Mouse (Mus musculus) brown adipose tissue, adult 24 weeks (tissue): ENCODE measurements at regions not wholly inside any gene's neighbourhood (a gene's known extent, or its start where the extent isn't known, plus 50 kb on each side); places are given as distances from the start of the nearest gene placed in this dataset.
A peak's percentile ranks its signal among the peaks of the same experiment; 100 is the strongest.

Experiments
- H3K27ac ChIP-seq: fragments of 200-500 bp; replicated peaks from 2 replicates; pipeline ENCODE4 v1.5.1; 2012; ENCODE audit warnings: low read depth, mild to moderate bottlenecking, low read length
- H3K4me1 ChIP-seq: fragments of 200-500 bp; 2 replicates; pipeline ENCODE4 v1.6.1; 2012; ENCODE audit warnings: low read length, mixed read lengths; ENCODE audit not compliant: control insufficient read depth, insufficient read depth, insufficient read length
- H3K4me3 ChIP-seq: fragments of 200-500 bp; 2 replicates; pipeline ENCODE4 v1.5.1; 2012; ENCODE audit warnings: low read depth, mild to moderate bottlenecking, low read length, moderate library complexity; ENCODE audit not compliant: insufficient read depth

DNA sequence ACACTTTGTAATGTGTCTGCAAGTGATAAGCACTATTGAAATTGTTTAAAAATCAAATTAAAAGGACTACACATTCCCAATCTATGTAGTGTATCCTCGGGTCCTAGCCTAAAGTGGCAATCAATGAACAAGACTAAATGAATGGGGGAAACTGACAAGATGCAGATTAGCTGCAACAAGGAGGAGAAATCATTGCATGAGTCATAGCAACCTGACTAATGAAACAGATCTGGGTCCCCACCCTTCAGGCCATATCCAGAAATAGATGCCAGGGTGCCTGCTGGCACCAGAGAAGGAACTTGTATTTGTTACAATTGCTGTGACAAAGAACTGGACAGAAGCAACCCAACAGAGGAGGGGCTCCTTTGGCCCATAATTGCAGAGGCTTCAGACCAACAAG is 148.4 kb downstream of the Klf6 start:
- H3K4me1 ChIP-seq = no peaks in the 10 kb centered on the region
- H3K27ac ChIP-seq = no peak overlapping the region
- H3K4me3 ChIP-seq = no peak overlapping the region

DNA sequence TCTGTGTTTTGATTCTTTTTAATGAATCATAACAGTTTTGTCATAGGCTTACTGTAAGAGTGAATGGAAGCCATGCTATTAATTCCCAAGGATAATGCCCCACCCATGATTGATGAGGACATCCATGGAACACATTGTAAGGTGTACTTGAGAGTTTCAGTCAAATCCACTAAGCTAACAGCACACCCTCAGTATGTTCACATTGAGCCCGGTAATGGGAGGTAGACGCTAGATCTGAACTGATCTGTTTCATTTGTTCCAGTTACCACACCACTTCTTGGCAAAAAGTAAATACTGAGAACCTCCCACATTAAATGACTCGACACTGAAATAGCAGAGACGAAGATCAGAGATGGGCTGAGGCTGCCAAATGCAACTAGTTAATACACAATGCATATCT is 165.9 kb downstream of the Klf6 start:
- Histone ChIP-seq H3K4me3 (no peak overlapping the region), H3K4me1 (peaks cover 6% of the 10 kb centered on the region), H3K27ac (no peak overlapping the region)

DNA sequence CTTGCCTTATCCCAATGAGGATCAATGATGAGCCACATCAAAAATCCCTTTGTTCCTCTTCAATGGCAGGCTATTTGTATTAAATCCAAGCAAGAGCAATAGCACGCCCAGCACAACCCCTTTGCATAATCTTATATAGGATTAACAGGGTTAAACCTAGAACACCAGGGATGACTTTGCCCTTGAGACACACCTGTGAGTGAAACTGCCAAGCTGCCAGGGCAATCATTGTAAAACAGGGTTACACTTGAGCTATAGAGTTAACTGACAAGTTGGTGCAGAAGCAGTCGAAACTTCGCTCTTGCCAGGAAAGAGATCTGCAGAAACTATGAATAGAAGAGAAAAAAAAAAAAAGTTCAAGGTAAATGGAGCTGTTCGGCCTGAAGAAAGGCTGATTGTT is 167.6 kb downstream of the Klf6 start:
- Histone ChIP-seq H3K4me3 (no peak overlapping the region), H3K27ac (no peak overlapping the region), H3K4me1 (peaks cover 6% of the 10 kb centered on the region)

DNA sequence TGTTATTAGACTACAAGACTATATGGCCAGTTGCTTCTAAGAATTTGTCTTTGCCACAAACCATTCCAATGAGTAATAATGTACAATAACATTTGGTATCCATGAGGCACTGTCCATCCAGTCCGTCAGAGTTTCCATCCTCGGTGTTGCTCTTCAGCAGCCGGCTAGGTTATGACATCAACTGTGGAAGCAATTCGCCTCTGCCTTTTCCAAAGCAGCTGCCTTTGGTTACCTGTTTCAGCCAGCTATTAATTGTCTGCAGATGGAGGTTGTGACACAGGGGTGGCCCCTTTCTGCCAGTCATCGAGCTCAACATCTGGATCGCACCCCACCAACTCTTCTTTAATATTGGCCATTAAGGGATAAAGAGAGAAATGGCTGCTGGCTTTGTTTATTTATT is 168.2 kb downstream of the Klf6 start:
- Histone ChIP-seq H3K4me3 (no peak overlapping the region), H3K27ac (no peak overlapping the region), H3K4me1 (peaks cover 6% of the 10 kb centered on the region)

DNA sequence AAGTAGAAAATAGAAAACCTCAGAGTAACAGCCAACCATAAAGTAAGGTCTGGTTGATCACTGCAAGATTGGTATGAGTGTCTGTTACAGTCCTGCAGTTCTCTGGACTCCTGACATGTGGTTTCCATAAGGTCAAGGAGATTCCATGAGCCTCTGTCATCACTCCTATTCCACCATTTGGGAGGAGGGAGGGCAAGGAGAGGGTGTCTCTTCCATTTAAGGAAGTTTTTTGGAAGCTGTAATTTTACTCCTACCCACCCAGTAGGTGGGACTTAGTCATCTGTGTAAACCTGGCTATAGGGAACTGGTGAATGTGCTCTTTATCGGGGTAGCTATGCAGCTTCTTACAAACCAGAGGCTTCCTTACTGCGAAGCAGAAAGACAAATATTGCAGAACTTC is 168.8 kb downstream of the Klf6 start:
- H3K4me3 ChIP-seq = no peak overlapping the region
- peaks cover 6% of the 10 kb centered on the region for H3K4me1 ChIP-seq
- H3K27ac ChIP-seq = no peak overlapping the region

GRCm38 (mm10) chr13:6040132-6040531 is 178.8 kb downstream of the Klf6 start:
- no peak overlapping the region for H3K4me3 ChIP-seq

GRCm38 (mm10) chr13:6040663-6041062 is 179.4 kb downstream of the Klf6 start:
- H3K27ac ChIP-seq = 0 out of 2 replicates have a peak overlapping the region, but pooled peaks have one; percentile 47
- peaks cover 3% of the 10 kb centered on the region; the same call in 1 of the 2 replicates for H3K4me1 ChIP-seq
- no peak overlapping the region for H3K4me3 ChIP-seq

More at GRCm38 (mm10) chr13:6040132-6040531, 178.8 kb downstream of the Klf6 start:
- Histone ChIP-seq H3K27ac (no peak overlapping the region), H3K4me1 (peaks cover 3% of the 10 kb centered on the region; the same call in 1 of the 2 replicates)

- Histone ChIP-seq H3K27ac (no peak overlapping the region), H3K4me3 (no peak overlapping the region), H3K4me1 (peaks cover 3% of the 10 kb centered on the region; the same call in 1 of the 2 replicates)
These were observed 181.2 kb downstream of the Klf6 start for GRCm38 (mm10) chr13:6042495-6042894.

DNA sequence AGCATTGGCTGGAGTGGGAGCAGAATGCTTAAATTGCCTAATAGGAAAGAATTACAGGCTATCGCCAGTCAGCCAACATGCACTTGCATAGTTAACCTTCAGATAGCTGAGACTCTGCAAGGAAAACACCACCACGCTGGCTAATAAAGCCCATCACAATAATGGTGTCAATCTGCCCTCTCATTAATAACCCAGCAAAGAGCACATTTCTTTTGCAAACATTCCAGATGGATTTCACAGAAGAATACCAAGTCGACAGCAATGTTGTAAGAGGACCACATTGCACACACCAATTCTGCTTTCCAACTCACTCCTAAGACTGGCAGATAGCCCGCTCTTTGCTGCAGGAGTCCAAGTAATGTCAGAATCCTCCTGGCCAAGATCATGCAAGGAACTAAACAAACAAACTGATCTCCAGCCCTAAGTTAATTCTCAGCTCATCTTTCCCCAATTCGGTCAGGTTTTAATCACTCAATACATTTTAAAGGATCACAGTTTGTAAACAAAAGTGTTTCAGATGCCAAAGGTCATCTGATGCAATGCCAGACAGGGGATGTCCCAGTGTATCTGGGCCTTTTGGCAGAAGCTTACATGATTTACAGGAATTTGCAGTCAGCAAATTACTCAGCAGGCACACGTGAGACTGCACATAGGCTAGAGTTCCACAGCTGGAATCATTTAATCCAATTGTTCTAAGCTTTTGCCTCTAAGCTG is 198.4 kb downstream of the Klf6 start:
- peaks cover 2% of the 10 kb centered on the region; the same call in 1 of the 2 replicates for H3K4me1 ChIP-seq
- no peak overlapping the region for H3K27ac ChIP-seq
- H3K4me3 ChIP-seq = no peak overlapping the region

- Histone ChIP-seq H3K4me1 (peaks cover 2% of the 10 kb centered on the region; the same call in 1 of the 2 replicates), H3K4me3 (no peak overlapping the region), H3K27ac (no peak overlapping the region)
These were observed 199.1 kb downstream of the Klf6 start for GRCm38 (mm10) chr13:6060229-6060845.

GRCm38 (mm10) chr13:6062305-6062704 is 201.0 kb downstream of the Klf6 start:
- Histone ChIP-seq H3K4me3 (no peak overlapping the region), H3K4me1 (peaks cover 2% of the 10 kb centered on the region; the same call in 1 of the 2 replicates), H3K27ac (no peak overlapping the region)

DNA sequence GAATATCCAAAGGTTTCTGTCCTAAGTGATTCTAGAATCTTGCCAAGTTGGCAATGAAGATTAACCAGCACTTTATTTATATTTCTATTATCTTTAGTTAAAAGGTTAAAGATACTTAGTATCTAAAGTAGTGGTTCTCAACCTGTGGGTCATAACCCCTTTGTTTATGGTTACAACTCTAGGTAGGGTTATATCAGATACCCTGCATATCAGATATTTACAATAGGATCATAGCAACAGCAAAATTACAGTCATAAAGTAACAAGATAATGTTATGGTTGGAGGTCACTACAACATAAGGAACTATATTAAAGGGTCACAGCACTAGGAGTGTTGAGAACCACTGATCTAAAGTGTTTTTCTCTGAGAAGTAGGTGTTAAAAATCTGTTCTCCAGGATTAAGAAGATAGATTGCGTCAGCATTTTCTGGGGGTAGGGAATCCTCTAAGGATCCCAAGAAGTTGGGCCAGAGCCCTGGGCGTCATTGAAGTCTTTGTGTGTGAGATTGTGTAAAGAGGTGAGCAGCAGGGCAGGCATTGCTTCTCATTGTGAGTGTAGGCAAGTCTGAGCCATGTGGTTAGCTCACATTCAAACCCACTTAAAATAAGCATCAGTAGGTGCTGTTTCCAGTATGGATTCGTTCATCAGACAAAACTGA is 201.6 kb downstream of the Klf6 start:
- Histone ChIP-seq H3K4me1 (peaks cover 2% of the 10 kb centered on the region; the same call in 1 of the 2 replicates), H3K4me3 (no peak overlapping the region), H3K27ac (no peak overlapping the region)

- Histone ChIP-seq H3K4me1 (no peaks in the 10 kb centered on the region), H3K4me3 (no peak overlapping the region), H3K27ac (no peak overlapping the region)
These were observed 215.9 kb downstream of the Klf6 start for GRCm38 (mm10) chr13:6076978-6077825.

- Histone ChIP-seq H3K4me3 (no peak overlapping the region), H3K27ac (no peak overlapping the region), H3K4me1 (no peaks in the 10 kb centered on the region)
These were observed 224.6 kb downstream of the Klf6 start for GRCm38 (mm10) chr13:6085891-6086290.
